Comparison of ENCODE assay signal across 8 mouse cellular contexts in the genomic region with DNA sequence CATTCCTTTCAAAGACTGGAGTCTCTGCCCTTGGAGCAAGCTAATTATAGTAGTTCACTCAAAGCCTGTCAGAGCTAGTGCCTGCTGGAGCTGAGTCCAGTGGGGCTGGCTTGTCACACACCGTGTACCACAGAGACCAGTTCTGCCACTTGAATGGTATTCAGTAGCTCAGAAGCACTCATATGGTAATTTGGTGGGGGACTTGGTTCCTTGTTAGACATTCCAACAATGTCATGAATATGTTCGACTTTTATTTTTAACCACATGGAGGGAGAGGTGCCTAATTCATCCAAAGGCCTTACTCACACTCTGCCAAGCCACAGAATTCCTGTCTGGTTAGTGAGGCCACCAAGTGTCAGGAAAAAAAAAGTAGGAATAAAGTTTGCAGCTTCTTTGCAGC. TPM values are rescaled to one million over a fixed set of nuclear protein-coding genes. Genes with fewer than 3 reads are reported as not detected.
A peak's percentile ranks its signal among the peaks of the same experiment; 100 is the strongest.
DNase-seq lines count a peak whose midpoint lies in the region; ATAC-seq and TF ChIP-seq lines count a peak whose summit lies in the region.

No protein-coding gene starts in this region.

- no peak for DNase-seq in limb, embryonic 10.5 days (ENCODE audit: low spot score)
- peak; percentile 43 for DNase-seq in forebrain, postnatal 0 days
- DNase-seq in hindbrain, postnatal 0 days (ENCODE audit: low spot score): peak; percentile 53
- no peak for DNase-seq in left cerebral cortex, adult 8-10 months (ENCODE audit: low spot score in 2 of 2)
- no peak for DNase-seq in thymus, postnatal 25 days
- DNase-seq in frontal cortex, adult 2 months (ENCODE audit: extremely low spot score in 1 of 2, low spot score in 1 of 2): no peak

- peak overlapping the region; percentile 15; the same call in 1 of the 2 replicates for H3K27ac ChIP-seq in limb, embryonic 13.5 days
- no peak overlapping the region for H3K27ac ChIP-seq in limb, embryonic 10.5 days
- H3K27ac ChIP-seq in forebrain, postnatal 0 days (ENCODE audit: low read depth, low read length): no peak overlapping the region; the same call in 1 of the 2 replicates
- peak overlapping the region; percentile 16; the same call in 1 of the 2 replicates for H3K27ac ChIP-seq in hindbrain, postnatal 0 days
- 0 out of 2 replicates have a peak overlapping the region, but pooled peaks have one; percentile 5 for H3K27ac ChIP-seq in midbrain, embryonic 15.5 days

- H3K27me3 ChIP-seq in limb, embryonic 13.5 days: peaks cover 33% of the 10 kb centered on the region
- H3K27me3 ChIP-seq in limb, embryonic 10.5 days (ENCODE audit: low read depth, poor library complexity, severe bottlenecking): peaks cover 45% of the 10 kb centered on the region
- H3K27me3 ChIP-seq in forebrain, postnatal 0 days (ENCODE audit: insufficient read depth, low read length): no peaks in the 10 kb centered on the region
- no peaks in the 10 kb centered on the region for H3K27me3 ChIP-seq in hindbrain, postnatal 0 days (ENCODE audit: insufficient read depth, low read length)
- H3K27me3 ChIP-seq in midbrain, embryonic 15.5 days (replicated peaks): no peaks in the 10 kb centered on the region

- H3K9ac ChIP-seq in limb, embryonic 13.5 days: no peak overlapping the region
- no peak overlapping the region for H3K9ac ChIP-seq in forebrain, postnatal 0 days
- H3K9ac ChIP-seq in hindbrain, postnatal 0 days (replicated peaks; ENCODE audit: low read length): no peak overlapping the region
- H3K9ac ChIP-seq in midbrain, embryonic 15.5 days: no peak overlapping the region

- 0 out of 2 replicates have a peak, but pooled peaks cover 10% of the 10 kb centered on the region for H3K4me1 ChIP-seq in limb, embryonic 13.5 days
- peaks cover 13% of the 10 kb centered on the region; the same call in 1 of the 2 replicates for H3K4me1 ChIP-seq in limb, embryonic 10.5 days
- H3K4me1 ChIP-seq in forebrain, postnatal 0 days (ENCODE audit: insufficient read depth): no peaks in the 10 kb centered on the region
- peaks cover 4% of the 10 kb centered on the region for H3K4me1 ChIP-seq in hindbrain, postnatal 0 days (ENCODE audit: insufficient read depth, low read length)
- no peaks in the 10 kb centered on the region for H3K4me1 ChIP-seq in midbrain, embryonic 15.5 days

- no peak for TF ChIP-seq CTCF in forebrain, postnatal 0 days (IDR thresholded peaks at IDR 0.05; ENCODE audit: low read depth)
- no peak for TF ChIP-seq CTCF in hindbrain, postnatal 0 days (IDR thresholded peaks at IDR 0.05; ENCODE audit: low read depth)

- no peaks in the 10 kb centered on the region for H3K36me3 ChIP-seq in limb, embryonic 13.5 days
- no peaks in the 10 kb centered on the region for H3K36me3 ChIP-seq in limb, embryonic 10.5 days
- H3K36me3 ChIP-seq in forebrain, postnatal 0 days (ENCODE audit: insufficient read depth): no peaks in the 10 kb centered on the region
- no peaks in the 10 kb centered on the region for H3K36me3 ChIP-seq in hindbrain, postnatal 0 days (ENCODE audit: insufficient read depth, low read length)
- H3K36me3 ChIP-seq in midbrain, embryonic 15.5 days (replicated peaks): no peaks in the 10 kb centered on the region

- WGBS in limb, embryonic 13.5 days: 48% methylated on average over 2 of the region's 2 CpGs
- WGBS in limb, embryonic 10.5 days: 69% methylated on average over 2 of the region's 2 CpGs
- WGBS in forebrain, postnatal 0 days: 7% methylated on average over 2 of the region's 2 CpGs
- 6% methylated on average over 2 of the region's 2 CpGs for WGBS in hindbrain, postnatal 0 days
- 15% methylated on average over 2 of the region's 2 CpGs for WGBS in midbrain, embryonic 15.5 days

- no peak overlapping the region for H3K4me3 ChIP-seq in limb, embryonic 13.5 days
- H3K4me3 ChIP-seq in limb, embryonic 10.5 days: no peak overlapping the region
- no peak overlapping the region for H3K4me3 ChIP-seq in forebrain, postnatal 0 days (ENCODE audit: low read depth, low read length)
- no peak overlapping the region for H3K4me3 ChIP-seq in hindbrain, postnatal 0 days (ENCODE audit: low read length)
- H3K4me3 ChIP-seq in midbrain, embryonic 15.5 days: no peak overlapping the region

- no peak overlapping the region for H3K4me2 ChIP-seq in limb, embryonic 13.5 days (replicated peaks)
- H3K4me2 ChIP-seq in forebrain, postnatal 0 days (ENCODE audit: low read depth): no peak overlapping the region
- no peak overlapping the region for H3K4me2 ChIP-seq in hindbrain, postnatal 0 days (ENCODE audit: low read depth, low read length)
- H3K4me2 ChIP-seq in midbrain, embryonic 15.5 days: no peak overlapping the region

- peak; percentile 41; the same call in 1 of the 2 replicates for ATAC-seq in limb, embryonic 13.5 days (ENCODE audit: low FRiP score, low read depth)
- peak; percentile 92 for ATAC-seq in forebrain, postnatal 0 days
- ATAC-seq in hindbrain, postnatal 0 days: peak; percentile 85
- peak; percentile 76 for ATAC-seq in midbrain, embryonic 15.5 days (replicated peaks)

- no peaks in the 10 kb centered on the region for H3K9me3 ChIP-seq in limb, embryonic 13.5 days
- H3K9me3 ChIP-seq in limb, embryonic 10.5 days (replicated peaks): no peaks in the 10 kb centered on the region
- no peaks in the 10 kb centered on the region for H3K9me3 ChIP-seq in forebrain, postnatal 0 days (ENCODE audit: low read length)
- no peaks in the 10 kb centered on the region for H3K9me3 ChIP-seq in hindbrain, postnatal 0 days (ENCODE audit: low read length)
- no peaks in the 10 kb centered on the region for H3K9me3 ChIP-seq in midbrain, embryonic 15.5 days

RNA-seq across cellular contexts. Expression of a gene that starts 15.8 kb away (rescaled TPM):
- polyA plus RNA-seq in limb, embryonic 13.5 days (2015; fragmentation: Nextera tagmentation; extraction: Ambion mirVana): not detected in 2 replicates
- not detected in 2 replicates for polyA plus RNA-seq in limb, embryonic 10.5 days (2016; fragmentation: Nextera tagmentation; extraction: Ambion mirVana)
- not detected in 2 replicates for total RNA-seq in forebrain, postnatal 0 days (2014; rRNA removed)
- not detected in 2 replicates for polyA plus RNA-seq in forebrain, postnatal 0 days (2015; fragmentation: Nextera tagmentation; extraction: Ambion mirVana)
- total RNA-seq in hindbrain, postnatal 0 days (2014; rRNA removed): 0.10 TPM in 1 of 2 replicates, not detected in the other
- 0.05 TPM in 1 of 2 replicates, not detected in the other for polyA plus RNA-seq in hindbrain, postnatal 0 days (2015; fragmentation: Nextera tagmentation; extraction: Ambion mirVana)
- polyA plus RNA-seq in midbrain, embryonic 15.5 days (2015; fragmentation: Nextera tagmentation; extraction: Ambion mirVana): 0.05 TPM in 1 of 2 replicates, not detected in the other
- total RNA-seq in left cerebral cortex, adult 8-10 months (2022): not detected
- polyA plus RNA-seq in frontal cortex, adult 2 months (2012; rRNA removed): not detected in 2 replicates

RNA-seq across cellular contexts. Expression of a gene that starts 19.0 kb away (rescaled TPM):
- 42.2 and 46.7 TPM in 2 replicates for polyA plus RNA-seq in limb, embryonic 13.5 days (2015; fragmentation: Nextera tagmentation; extraction: Ambion mirVana)
- 30.0 and 40.8 TPM in 2 replicates for polyA plus RNA-seq in limb, embryonic 10.5 days (2016; fragmentation: Nextera tagmentation; extraction: Ambion mirVana)
- total RNA-seq in forebrain, postnatal 0 days (2014; rRNA removed): 117 and 136 TPM in 2 replicates
- 110 and 113 TPM in 2 replicates for polyA plus RNA-seq in forebrain, postnatal 0 days (2015; fragmentation: Nextera tagmentation; extraction: Ambion mirVana)
- total RNA-seq in hindbrain, postnatal 0 days (2014; rRNA removed): 136 and 150 TPM in 2 replicates
- polyA plus RNA-seq in hindbrain, postnatal 0 days (2015; fragmentation: Nextera tagmentation; extraction: Ambion mirVana): 90.2 and 90.8 TPM in 2 replicates
- polyA plus RNA-seq in midbrain, embryonic 15.5 days (2015; fragmentation: Nextera tagmentation; extraction: Ambion mirVana): 66.2 and 77.2 TPM in 2 replicates
- total RNA-seq in left cerebral cortex, adult 8-10 months (2022): 100 to 1,000 TPM; 256 to 294 (median 274) TPM
- polyA plus RNA-seq in frontal cortex, adult 2 months (2012; rRNA removed): 230 and 251 TPM in 2 replicates

RNA-seq across cellular contexts. Expression of a gene that starts 22.7 kb away (rescaled TPM):
- polyA plus RNA-seq in limb, embryonic 13.5 days (2015; fragmentation: Nextera tagmentation; extraction: Ambion mirVana): 6.5 and 8.1 TPM in 2 replicates
- polyA plus RNA-seq in limb, embryonic 10.5 days (2016; fragmentation: Nextera tagmentation; extraction: Ambion mirVana): 1.0 and 1.6 TPM in 2 replicates
- 0.76 and 2.2 TPM in 2 replicates for total RNA-seq in forebrain, postnatal 0 days (2014; rRNA removed)
- 3.3 and 3.5 TPM in 2 replicates for polyA plus RNA-seq in forebrain, postnatal 0 days (2015; fragmentation: Nextera tagmentation; extraction: Ambion mirVana)
- 0.78 and 2.4 TPM in 2 replicates for total RNA-seq in hindbrain, postnatal 0 days (2014; rRNA removed)
- 1.7 and 2.0 TPM in 2 replicates for polyA plus RNA-seq in hindbrain, postnatal 0 days (2015; fragmentation: Nextera tagmentation; extraction: Ambion mirVana)
- 1.7 and 2.7 TPM in 2 replicates for polyA plus RNA-seq in midbrain, embryonic 15.5 days (2015; fragmentation: Nextera tagmentation; extraction: Ambion mirVana)
- total RNA-seq in left cerebral cortex, adult 8-10 months (2022): 1 to 10 TPM in 3 of 4 experiments, under 1 TPM in 1; 0.79 to 3.1 (median 2.0) TPM
- 1.4 TPM in 2 replicates for polyA plus RNA-seq in frontal cortex, adult 2 months (2012; rRNA removed)

RNA-seq across cellular contexts. Expression of a gene that starts 35.8 kb away (rescaled TPM):
- 108 and 113 TPM in 2 replicates for polyA plus RNA-seq in limb, embryonic 13.5 days (2015; fragmentation: Nextera tagmentation; extraction: Ambion mirVana)
- polyA plus RNA-seq in limb, embryonic 10.5 days (2016; fragmentation: Nextera tagmentation; extraction: Ambion mirVana): 68.0 and 88.4 TPM in 2 replicates
- 265 and 281 TPM in 2 replicates for total RNA-seq in forebrain, postnatal 0 days (2014; rRNA removed)
- 412 and 475 TPM in 2 replicates for polyA plus RNA-seq in forebrain, postnatal 0 days (2015; fragmentation: Nextera tagmentation; extraction: Ambion mirVana)
- 289 and 309 TPM in 2 replicates for total RNA-seq in hindbrain, postnatal 0 days (2014; rRNA removed)
- polyA plus RNA-seq in hindbrain, postnatal 0 days (2015; fragmentation: Nextera tagmentation; extraction: Ambion mirVana): 503 and 511 TPM in 2 replicates
- polyA plus RNA-seq in midbrain, embryonic 15.5 days (2015; fragmentation: Nextera tagmentation; extraction: Ambion mirVana): 437 and 473 TPM in 2 replicates
- total RNA-seq in left cerebral cortex, adult 8-10 months (2022): 100 to 1,000 TPM; 409 to 452 (median 428) TPM
- polyA plus RNA-seq in frontal cortex, adult 2 months (2012; rRNA removed): 538 and 542 TPM in 2 replicates

RNA-seq across cellular contexts. Expression of a gene that starts 55.5 kb away (rescaled TPM):
- 5.3 and 5.6 TPM in 2 replicates for polyA plus RNA-seq in limb, embryonic 13.5 days (2015; fragmentation: Nextera tagmentation; extraction: Ambion mirVana)
- polyA plus RNA-seq in limb, embryonic 10.5 days (2016; fragmentation: Nextera tagmentation; extraction: Ambion mirVana): 0.62 and 3.2 TPM in 2 replicates
- 213 and 294 TPM in 2 replicates for total RNA-seq in forebrain, postnatal 0 days (2014; rRNA removed)
- polyA plus RNA-seq in forebrain, postnatal 0 days (2015; fragmentation: Nextera tagmentation; extraction: Ambion mirVana): 54.4 and 75.2 TPM in 2 replicates
- 546 and 572 TPM in 2 replicates for total RNA-seq in hindbrain, postnatal 0 days (2014; rRNA removed)
- 119 and 123 TPM in 2 replicates for polyA plus RNA-seq in hindbrain, postnatal 0 days (2015; fragmentation: Nextera tagmentation; extraction: Ambion mirVana)
- 56.5 and 63.1 TPM in 2 replicates for polyA plus RNA-seq in midbrain, embryonic 15.5 days (2015; fragmentation: Nextera tagmentation; extraction: Ambion mirVana)
- 100 to 1,000 TPM; 623 to 677 (median 661) TPM for total RNA-seq in left cerebral cortex, adult 8-10 months (2022)
- 495 and 562 TPM in 2 replicates for polyA plus RNA-seq in frontal cortex, adult 2 months (2012; rRNA removed)

Comparison
In these comparisons a context has a peak if more than half of its experiments do, and no peak if none do; other contexts are left out.
1. H3K27ac ChIP-seq: peak in limb, embryonic 13.5 days (single experiment), hindbrain, postnatal 0 days (single experiment) and midbrain, embryonic 15.5 days (single experiment); none in limb, embryonic 10.5 days (single experiment) and forebrain, postnatal 0 days (single experiment).
2. ATAC-seq: peak in every context shown above with its lines; median percentile 92 in forebrain, postnatal 0 days; 85 in hindbrain, postnatal 0 days; 76 in midbrain, embryonic 15.5 days; 41 in limb, embryonic 13.5 days.
3. DNase-seq: peak in forebrain, postnatal 0 days (single experiment) and hindbrain, postnatal 0 days (single experiment); none in limb, embryonic 10.5 days (single experiment), left cerebral cortex, adult 8-10 months (0 of 2), thymus, postnatal 25 days (single experiment) and frontal cortex, adult 2 months (0 of 2).